Mouse (Mus musculus): ENCODE results near the gene Sgf29. TPM values are rescaled to one million over a fixed set of nuclear protein-coding genes. Genes with fewer than 3 reads are reported as not detected.

The Sgf29 gene
- polyA plus RNA-seq, 1 experiment from 2014 or later, result 40.8 TPM

- H3K27ac ChIP-seq (replicated peaks; ENCODE audit: low read depth, low read length), result no peak overlapping the region
- peak overlapping the region; percentile 89 for H3K4me3 ChIP-seq (ENCODE audit: low read depth, low read length)
- DNase-seq (ENCODE audit: low spot score) (no peak), ATAC-seq (ENCODE audit: low read depth) (no peak)
- H3K9me3 ChIP-seq (ENCODE audit: control insufficient read depth, low read length), result no peaks in the 10 kb centered on the region
- H3K27me3 ChIP-seq (replicated peaks; ENCODE audit: control insufficient read depth, insufficient read depth, low read length), result no peaks in the 10 kb centered on the region
- H3K4me1 ChIP-seq (ENCODE audit: control insufficient read depth, insufficient read depth, low read length), result 0 out of 2 replicates have a peak, but pooled peaks cover 5% of the 10 kb centered on the region
- peaks cover 15% of the 10 kb centered on the region for H3K36me3 ChIP-seq (ENCODE audit: control insufficient read depth, insufficient read depth, low read length)
- WGBS, result 49% methylated on average over 10 of the region's 10 CpGs
- H3K4me2 ChIP-seq (ENCODE audit: low read depth, low read length), result peak overlapping the region; percentile 79
- peak overlapping the region; percentile 94; the same call in 1 of the 2 replicates for H3K9ac ChIP-seq (ENCODE audit: low read depth, low read length)
Measured at GRCm38 (mm10) chr7:126694441-126695051, 45.4 kb downstream of the Sgf29 start.

- H3K4me3 ChIP-seq (ENCODE audit: low read depth, low read length), result peak within 1 kb of the TSS; percentile 89
- peak; percentile 50 for ATAC-seq (ENCODE audit: low read depth)
- H3K27ac ChIP-seq (replicated peaks; ENCODE audit: low read depth, low read length), result peak within 1 kb of the TSS; percentile 97
- 0% methylated on average over 31 of the region's 31 CpGs for WGBS
- H3K4me2 ChIP-seq (ENCODE audit: low read depth, low read length), result peak within 1 kb of the TSS; percentile 79
- H3K9me3 ChIP-seq (ENCODE audit: control insufficient read depth, low read length), result no peaks in the 10 kb centered on the region
- peak; percentile 81 for DNase-seq (ENCODE audit: low spot score)
- H3K27me3 ChIP-seq (replicated peaks; ENCODE audit: control insufficient read depth, insufficient read depth, low read length), result no peaks in the 10 kb centered on the region
- peak within 1 kb of the TSS; percentile 94 for H3K9ac ChIP-seq (ENCODE audit: low read depth, low read length)
- peaks cover 15% of the 10 kb centered on the region for H3K36me3 ChIP-seq (ENCODE audit: control insufficient read depth, insufficient read depth, low read length)
- H3K4me1 ChIP-seq (ENCODE audit: control insufficient read depth, insufficient read depth, low read length), result 0 out of 2 replicates have a peak, but pooled peaks cover 5% of the 10 kb centered on the region
Measured at GRCm38 (mm10) chr7:126695210-126695611, 46.1 kb downstream of the Sgf29 start, which contains the start of gene Bola2. Gene Bola2, plus strand, starts transcription at chr7:126695401.

GRCm38 (mm10) chr7:126695631-126696207, 46.6 kb downstream of the Sgf29 start, which contains the start of gene Slx1b:
Gene Slx1b, minus strand, starts transcription at chr7:126695784.
- H3K27ac ChIP-seq (replicated peaks; ENCODE audit: low read depth, low read length), result peak within 1 kb of the TSS; percentile 97
- no peaks in the 10 kb centered on the region for H3K27me3 ChIP-seq (replicated peaks; ENCODE audit: control insufficient read depth, insufficient read depth, low read length)
- H3K9me3 ChIP-seq (ENCODE audit: control insufficient read depth, low read length), result no peaks in the 10 kb centered on the region
- H3K4me1 ChIP-seq (ENCODE audit: control insufficient read depth, insufficient read depth, low read length), result 0 out of 2 replicates have a peak, but pooled peaks cover 5% of the 10 kb centered on the region
- peaks cover 14% of the 10 kb centered on the region for H3K36me3 ChIP-seq (ENCODE audit: control insufficient read depth, insufficient read depth, low read length)
- WGBS, result 0% methylated on average over 34 of the region's 40 CpGs
- ATAC-seq (ENCODE audit: low read depth) (peak; percentile 97), DNase-seq (ENCODE audit: low spot score) (peak; percentile 99)
- H3K9ac ChIP-seq (ENCODE audit: low read depth, low read length), result peak within 1 kb of the TSS; percentile 94
- H3K4me2 ChIP-seq (ENCODE audit: low read depth, low read length), result peak within 1 kb of the TSS; percentile 79
- H3K4me3 ChIP-seq (ENCODE audit: low read depth, low read length), result peak within 1 kb of the TSS; percentile 89

- WGBS, result 4% methylated on average over 17 of the region's 17 CpGs
- Histone ChIP-seq H3K27ac (replicated peaks; ENCODE audit: low read depth, low read length) (no peak overlapping the region), H3K9ac (ENCODE audit: low read depth, low read length) (peak overlapping the region; percentile 94), H3K4me2 (ENCODE audit: low read depth, low read length) (peak overlapping the region; percentile 79), H3K4me3 (ENCODE audit: low read depth, low read length) (peak overlapping the region; percentile 89), H3K36me3 (ENCODE audit: control insufficient read depth, insufficient read depth, low read length) (peaks cover 8% of the 10 kb centered on the region), H3K27me3 (replicated peaks; ENCODE audit: control insufficient read depth, insufficient read depth, low read length) (no peaks in the 10 kb centered on the region), H3K9me3 (ENCODE audit: control insufficient read depth, low read length) (no peaks in the 10 kb centered on the region), H3K4me1 (ENCODE audit: control insufficient read depth, insufficient read depth, low read length) (0 out of 2 replicates have a peak, but pooled peaks cover 5% of the 10 kb centered on the region)
- no peak for DNase-seq (ENCODE audit: low spot score)
- ATAC-seq (ENCODE audit: low read depth), result no peak
Measured at GRCm38 (mm10) chr7:126696303-126696702, 47.2 kb downstream of the Sgf29 start.

GRCm38 (mm10) chr7:126696886-126697285, 47.8 kb downstream of the Sgf29 start:
- Histone ChIP-seq H3K9me3 (ENCODE audit: control insufficient read depth, low read length) (no peaks in the 10 kb centered on the region), H3K4me3 (ENCODE audit: low read depth, low read length) (peak overlapping the region; percentile 89), H3K36me3 (ENCODE audit: control insufficient read depth, insufficient read depth, low read length) (peaks cover 3% of the 10 kb centered on the region), H3K4me1 (ENCODE audit: control insufficient read depth, insufficient read depth, low read length) (0 out of 2 replicates have a peak, but pooled peaks cover 5% of the 10 kb centered on the region), H3K27me3 (replicated peaks; ENCODE audit: control insufficient read depth, insufficient read depth, low read length) (no peaks in the 10 kb centered on the region), H3K4me2 (ENCODE audit: low read depth, low read length) (peak overlapping the region; percentile 79), H3K9ac (ENCODE audit: low read depth, low read length) (peak overlapping the region; percentile 94), H3K27ac (replicated peaks; ENCODE audit: low read depth, low read length) (no peak overlapping the region)
- DNase-seq (ENCODE audit: low spot score) (no peak), ATAC-seq (ENCODE audit: low read depth) (no peak)
- 75% methylated on average over 3 of the region's 3 CpGs for WGBS

- H3K9ac ChIP-seq (ENCODE audit: low read depth, low read length), result no peak overlapping the region
- 95% methylated on average over 8 of the region's 8 CpGs for WGBS
- H3K4me2 ChIP-seq (ENCODE audit: low read depth, low read length), result no peak overlapping the region
- no peaks in the 10 kb centered on the region for H3K27me3 ChIP-seq (replicated peaks; ENCODE audit: control insufficient read depth, insufficient read depth, low read length)
- DNase-seq (ENCODE audit: low spot score) (no peak), ATAC-seq (ENCODE audit: low read depth) (no peak)
- H3K9me3 ChIP-seq (ENCODE audit: control insufficient read depth, low read length), result no peaks in the 10 kb centered on the region
- no peaks in the 10 kb centered on the region for H3K36me3 ChIP-seq (ENCODE audit: control insufficient read depth, insufficient read depth, low read length)
- H3K4me1 ChIP-seq (ENCODE audit: control insufficient read depth, insufficient read depth, low read length), result 0 out of 2 replicates have a peak, but pooled peaks cover 5% of the 10 kb centered on the region
- no peak overlapping the region for H3K4me3 ChIP-seq (ENCODE audit: low read depth, low read length)
- H3K27ac ChIP-seq (replicated peaks; ENCODE audit: low read depth, low read length), result no peak overlapping the region
Measured at GRCm38 (mm10) chr7:126697838-126698237, 48.7 kb downstream of the Sgf29 start.

- no peak overlapping the region for H3K4me3 ChIP-seq (ENCODE audit: low read depth, low read length)
Measured at GRCm38 (mm10) chr7:126700063-126701015, 51.2 kb downstream of the Sgf29 start.

GRCm38 (mm10) chr7:126701070-126701469, 52.0 kb downstream of the Sgf29 start:
- DNase-seq (ENCODE audit: low spot score) (peak; percentile 91), ATAC-seq (ENCODE audit: low read depth) (peak; percentile 66)
- Histone ChIP-seq H3K4me3 (ENCODE audit: low read depth, low read length) (no peak overlapping the region), H3K27me3 (replicated peaks; ENCODE audit: control insufficient read depth, insufficient read depth, low read length) (peaks cover 19% of the 10 kb centered on the region; the same call in 1 of the 2 replicates), H3K9me3 (ENCODE audit: control insufficient read depth, low read length) (no peaks in the 10 kb centered on the region), H3K9ac (ENCODE audit: low read depth, low read length) (0 out of 2 replicates have a peak overlapping the region, but pooled peaks have one; percentile 28), H3K27ac (replicated peaks; ENCODE audit: low read depth, low read length) (no peak overlapping the region), H3K4me1 (ENCODE audit: control insufficient read depth, insufficient read depth, low read length) (peaks cover 18% of the 10 kb centered on the region), H3K36me3 (ENCODE audit: control insufficient read depth, insufficient read depth, low read length) (no peaks in the 10 kb centered on the region), H3K4me2 (ENCODE audit: low read depth, low read length) (no peak overlapping the region; the same call in 1 of the 2 replicates)
- WGBS, result 0% methylated on average over 11 of the region's 11 CpGs

More at GRCm38 (mm10) chr7:126700063-126701015, 51.2 kb downstream of the Sgf29 start:
- H3K36me3 ChIP-seq (ENCODE audit: control insufficient read depth, insufficient read depth, low read length), result no peaks in the 10 kb centered on the region
- WGBS, result 80% methylated on average over 24 of the region's 25 CpGs
- no peaks in the 10 kb centered on the region for H3K9me3 ChIP-seq (ENCODE audit: control insufficient read depth, low read length)
- peaks cover 18% of the 10 kb centered on the region for H3K4me1 ChIP-seq (ENCODE audit: control insufficient read depth, insufficient read depth, low read length)
- H3K9ac ChIP-seq (ENCODE audit: low read depth, low read length), result 0 out of 2 replicates have a peak overlapping the region, but pooled peaks have one; percentile 15
- no peak overlapping the region for H3K4me2 ChIP-seq (ENCODE audit: low read depth, low read length)
- H3K27me3 ChIP-seq (replicated peaks; ENCODE audit: control insufficient read depth, insufficient read depth, low read length), result peaks cover 14% of the 10 kb centered on the region; the same call in 1 of the 2 replicates
- DNase-seq (ENCODE audit: low spot score), result no peak
- ATAC-seq (ENCODE audit: low read depth), result no peak
- H3K27ac ChIP-seq (replicated peaks; ENCODE audit: low read depth, low read length), result no peak overlapping the region
